Mouse (Mus musculus) c-Kit-positive CD71-negative TER-119-negative erythroid progenitor cells, embryonic 14.5 days (primary cell): ENCODE measurements around the gene Cnga2.
"Not testable (repeated sequence)": the region's sequence is repeated elsewhere in the genome, so short reads cannot be mapped to it uniquely, and the experiment has no call there.

Experiments
- DNase-seq: peaks from one replicate; pipeline ENCODE4 v3.0.0-alpha.2; 2013; ENCODE audit warnings: low read depth

Cnga2 gene

DNA sequence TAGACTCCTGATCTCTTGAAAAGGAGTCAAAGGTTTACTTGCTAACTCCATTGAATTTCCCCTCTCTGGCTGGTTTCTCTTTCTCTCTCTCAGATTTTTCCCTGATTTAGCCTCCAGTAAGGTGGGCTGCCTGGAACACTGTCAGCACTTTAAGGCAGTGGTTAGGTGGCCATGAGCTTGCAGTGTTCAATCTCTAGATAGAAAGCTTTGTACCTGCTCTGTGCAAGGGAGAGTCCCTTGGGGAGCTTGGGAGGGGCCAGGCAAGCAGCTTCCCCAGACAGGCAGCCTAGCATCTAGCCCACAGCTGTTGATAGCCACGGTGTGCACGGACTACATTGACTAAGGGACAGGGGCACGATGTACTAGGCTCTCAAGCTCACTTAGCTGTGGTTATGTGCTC lies at the start of gene Cnga2:
Cnga2 (plus strand) TSS at position 301 of the 400 bp plus-strand sequence.
- no peak for DNase-seq

DNA sequence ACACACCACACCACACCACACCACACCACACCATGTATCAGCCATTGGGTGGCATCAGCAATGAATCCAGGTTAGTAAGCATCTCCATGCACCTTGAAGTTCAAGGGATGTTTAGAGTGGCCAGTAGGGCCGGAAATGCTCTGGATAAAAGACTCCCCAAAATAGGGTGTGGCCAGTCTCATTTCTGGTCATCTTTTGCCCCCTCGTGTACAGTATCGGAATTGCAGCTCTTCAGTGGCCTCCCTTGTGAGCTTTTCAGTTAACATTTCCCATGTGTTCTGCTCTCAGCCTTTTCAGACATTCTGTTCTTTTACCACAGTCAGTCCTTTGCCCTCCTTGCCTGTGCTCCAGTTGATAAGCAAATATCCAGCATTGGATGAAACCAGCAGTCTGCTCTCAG lies 45.0 kb upstream of the Cnga2 start:
- DNase-seq, result peak; percentile 13

DNA sequence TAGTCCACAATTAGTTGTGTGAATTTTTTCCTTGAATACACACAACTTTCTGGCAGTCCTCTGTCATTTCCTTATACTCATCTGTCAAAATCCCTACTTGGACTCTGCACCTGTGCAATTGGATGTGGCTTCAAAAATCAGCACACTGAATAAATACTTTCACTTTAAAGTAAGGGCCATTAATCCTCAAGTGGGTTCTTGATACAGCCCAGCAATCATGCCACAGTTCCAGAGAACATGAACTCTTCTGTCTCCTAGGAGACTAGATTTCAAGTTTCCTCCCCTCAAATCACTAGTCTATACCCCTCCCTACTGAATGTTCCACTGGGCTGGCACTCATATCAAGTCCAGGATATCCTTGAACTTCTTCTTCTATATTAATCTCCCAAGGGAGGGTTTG lies 33.3 kb upstream of the Cnga2 start:
- no peak for DNase-seq

DNA sequence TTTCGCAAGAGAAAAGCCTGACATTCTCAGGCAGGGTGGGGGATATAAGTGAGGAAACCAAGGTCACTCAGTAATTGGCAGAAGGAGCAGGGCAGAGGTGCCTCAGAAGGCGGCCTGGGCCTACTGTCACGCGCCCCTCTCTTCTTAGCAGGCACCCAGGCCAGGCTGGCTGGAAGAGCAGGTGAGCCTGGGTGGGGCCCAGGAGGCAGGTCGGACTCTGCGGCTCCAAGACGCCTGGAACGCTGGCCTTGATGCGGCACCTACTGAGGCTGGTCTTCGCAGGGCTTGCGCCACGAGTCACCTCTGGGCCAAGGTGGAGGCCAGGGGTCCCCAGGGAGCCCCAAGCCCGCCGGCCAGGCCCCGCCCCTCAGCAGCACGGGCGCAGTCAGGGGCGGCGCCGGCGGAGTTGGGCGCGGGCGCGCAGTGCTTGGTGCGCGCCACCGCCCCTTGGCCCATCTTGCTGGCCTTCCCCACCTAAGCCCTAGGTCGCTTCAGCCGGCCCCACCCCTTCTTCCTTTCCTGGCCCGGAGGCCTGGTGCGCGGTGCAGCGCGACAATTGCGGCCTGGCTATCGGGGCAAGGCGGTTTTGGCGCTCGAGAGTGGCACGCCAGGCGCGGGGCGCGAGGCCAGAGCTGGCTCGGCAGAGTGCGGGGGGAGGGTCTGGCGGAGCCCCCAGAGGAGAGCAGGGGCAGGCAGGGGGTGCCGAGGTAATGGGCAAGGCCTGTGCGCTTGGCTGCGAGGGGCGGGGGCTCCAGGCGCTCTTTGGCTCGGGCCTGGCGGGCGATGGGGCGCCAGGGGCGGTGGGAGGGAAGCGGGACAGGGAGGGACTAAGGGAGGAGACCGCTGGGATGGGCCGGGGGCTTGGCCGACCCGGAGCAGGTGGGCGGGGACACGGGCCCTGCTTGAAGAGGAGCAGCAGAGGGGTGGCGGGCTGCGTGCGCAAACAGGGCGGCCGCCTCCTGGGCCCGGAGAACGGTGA lies 29.3 kb upstream of the Cnga2 start, which contains the start of gene Prrg3:
Prrg3 (plus strand) TSS at position 552 of the 979 bp plus-strand sequence.
- DNase-seq, result no peak

DNA sequence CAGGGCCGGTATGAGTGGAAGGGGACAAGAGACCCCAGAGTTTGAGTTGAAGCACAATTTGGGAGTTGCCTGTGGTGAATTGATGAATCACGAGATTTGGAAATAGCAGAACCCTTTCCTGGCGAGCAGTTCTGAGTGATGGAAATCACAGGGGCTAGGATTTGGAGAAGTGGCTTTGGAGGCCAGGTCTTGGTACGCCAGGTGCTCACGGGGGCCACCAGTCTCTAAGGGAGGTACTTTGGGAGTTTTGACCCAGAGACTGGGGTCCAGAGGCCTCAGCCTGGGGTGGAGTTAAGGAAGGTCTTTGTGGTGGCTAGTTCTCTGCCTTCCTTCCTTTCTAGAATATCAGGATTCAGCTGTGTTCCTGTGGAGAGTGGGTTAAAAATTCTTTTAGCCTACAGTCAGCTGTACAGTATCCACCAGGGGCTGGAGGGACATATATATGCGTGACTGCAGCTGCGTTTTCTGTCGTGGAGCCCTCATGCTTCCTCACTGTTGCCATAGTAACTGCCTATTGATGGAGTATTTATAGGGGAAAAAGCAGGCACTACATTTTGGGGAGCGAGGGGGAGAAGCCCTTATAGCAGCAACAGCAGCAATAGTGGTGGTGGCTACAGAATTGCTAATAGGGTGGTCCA lies 28.3 kb upstream of the Cnga2 start:
- DNase-seq, result no peak

DNA sequence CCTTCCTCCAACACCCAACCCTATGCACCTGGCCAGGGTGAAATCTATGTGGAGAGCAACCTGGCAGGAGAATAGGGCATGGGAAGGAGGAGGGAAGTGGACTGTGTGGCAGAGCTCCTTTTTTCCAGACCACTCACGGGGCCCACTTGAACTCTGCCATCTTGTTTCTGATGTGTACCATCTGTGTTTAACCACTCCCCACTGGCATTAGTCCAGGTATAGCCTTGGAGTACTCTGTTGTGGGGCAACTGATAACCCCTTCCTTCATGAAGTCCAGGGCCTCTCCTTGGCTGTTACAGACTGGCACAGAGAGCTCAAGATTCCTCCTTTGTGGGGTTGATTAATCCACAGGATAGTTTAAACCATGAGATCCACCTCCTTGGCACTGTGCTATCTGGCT lies 23.4 kb upstream of the Cnga2 start:
- DNase-seq, result no peak

DNA sequence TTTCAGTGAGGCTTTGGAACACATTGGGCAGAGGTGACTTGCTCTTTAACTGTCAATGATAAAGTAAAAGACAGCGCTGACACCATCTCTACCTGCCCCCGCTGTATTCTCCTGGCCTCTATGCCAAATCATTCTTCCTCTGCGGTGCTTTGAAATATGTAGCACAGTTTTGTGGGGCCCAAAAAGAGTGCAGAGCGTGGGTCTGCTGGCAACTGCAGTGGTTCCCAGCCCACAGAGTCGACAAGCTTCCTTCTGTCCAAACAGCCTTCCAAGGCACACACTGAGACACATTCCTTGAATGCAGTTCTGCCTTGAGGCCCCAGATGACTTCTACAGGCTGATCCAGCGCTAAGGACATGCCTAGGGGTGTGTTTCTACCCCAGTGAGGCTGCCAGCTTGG lies 22.8 kb upstream of the Cnga2 start:
- DNase-seq, result no peak

DNA sequence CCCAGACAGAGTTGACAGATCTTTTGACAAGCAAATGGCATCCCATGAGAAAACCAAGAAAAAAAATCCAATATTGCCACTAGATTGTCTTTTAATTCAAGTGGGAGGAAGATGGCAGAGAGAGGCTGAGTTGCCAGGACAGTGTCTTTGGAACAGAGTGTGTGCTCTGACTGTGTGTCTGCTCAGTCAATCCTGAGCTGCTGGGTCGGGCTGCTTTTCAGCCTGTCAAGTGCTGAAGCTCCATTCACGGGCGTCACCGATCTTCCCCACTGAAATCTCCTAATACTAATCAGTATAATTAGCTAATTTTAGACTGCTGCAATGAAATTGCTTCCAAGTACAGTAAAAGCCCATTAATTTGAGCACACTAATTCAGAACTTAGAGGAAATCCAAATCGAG lies 20.3 kb upstream of the Cnga2 start:
- no peak for DNase-seq

DNA sequence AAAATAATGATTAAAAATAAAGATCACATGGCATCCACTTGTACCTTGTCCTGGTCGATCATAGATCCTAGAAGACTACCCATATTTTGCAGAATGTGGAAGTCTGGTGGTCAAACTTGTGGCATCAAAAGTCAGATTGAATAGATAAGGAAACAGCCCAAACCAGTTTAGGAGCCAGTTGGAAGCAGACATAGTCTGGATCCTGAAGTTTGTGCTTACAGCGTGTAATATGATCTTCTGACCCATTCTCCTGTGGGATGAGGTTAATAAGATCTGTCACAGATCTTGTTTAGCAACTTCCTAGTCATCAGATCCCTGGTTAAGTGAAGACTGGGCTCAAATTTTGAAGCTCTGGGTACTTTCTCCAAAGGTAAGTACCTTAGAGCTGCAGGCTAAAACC lies 19.0 kb upstream of the Cnga2 start, which contains the start of gene Fate1:
Fate1 (plus strand) TSS at position 301 of the 400 bp plus-strand sequence.
- DNase-seq, result no peak

DNA sequence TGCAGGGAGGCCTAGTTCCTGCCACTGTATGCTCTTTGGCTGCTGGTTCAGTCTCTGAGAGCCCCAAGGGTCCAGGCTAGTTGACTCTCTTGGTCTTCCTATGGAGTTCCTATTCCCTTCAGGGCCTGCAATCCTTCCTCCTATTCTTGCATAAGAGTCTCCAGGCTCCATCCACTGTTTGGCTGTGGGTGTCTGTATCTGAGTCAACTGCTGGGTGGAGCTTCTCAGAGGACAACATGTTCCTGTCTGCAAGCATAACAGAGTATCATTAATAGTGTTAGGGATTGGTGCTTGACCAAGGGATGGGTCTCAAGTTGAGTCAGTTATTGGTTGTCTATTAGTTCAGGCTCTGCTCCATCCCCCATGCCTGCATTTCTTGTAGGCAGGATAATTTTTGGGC lies 14.0 kb upstream of the Cnga2 start:
- DNase-seq, result not testable (repeated sequence)

DNA sequence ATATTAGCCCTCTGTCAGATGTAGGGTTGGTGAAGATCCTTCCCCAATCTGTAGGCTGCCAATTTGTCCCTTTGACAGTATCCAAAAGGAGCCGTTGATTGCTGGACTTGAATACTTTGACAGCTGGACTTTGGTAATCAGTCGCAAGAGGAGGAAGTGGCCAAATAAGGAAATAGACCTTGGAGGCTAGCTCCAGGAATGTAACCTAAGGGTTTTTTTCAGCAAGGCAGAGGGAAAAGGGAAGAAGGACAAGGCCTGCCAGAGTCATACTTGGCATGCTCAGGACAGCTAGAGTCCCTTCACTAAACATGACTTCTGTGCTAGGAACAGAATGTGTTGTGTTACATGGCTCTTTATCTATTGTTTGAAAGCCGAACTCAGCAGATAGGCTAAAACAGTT lies 11.2 kb upstream of the Cnga2 start:
- DNase-seq, result no peak

DNA sequence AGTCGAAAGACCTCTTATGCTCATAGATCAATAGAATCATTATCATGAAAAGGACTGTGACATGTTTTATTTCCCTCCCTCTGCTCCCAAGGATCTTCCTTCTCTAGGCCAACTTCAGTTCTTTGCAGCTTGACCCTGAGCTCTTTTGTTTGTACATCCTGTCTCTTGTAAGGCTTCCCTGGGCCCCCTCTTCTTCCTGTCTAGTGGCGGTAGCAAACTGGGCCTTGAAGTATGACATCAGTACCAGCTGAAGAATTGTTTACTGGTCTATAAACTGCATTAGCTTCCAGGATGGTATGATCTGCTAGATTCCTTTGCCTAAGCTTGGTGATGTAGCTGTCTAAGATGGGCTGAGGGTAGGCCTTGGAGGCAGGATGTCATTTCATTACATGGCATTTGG lies 10.3 kb upstream of the Cnga2 start:
- no peak for DNase-seq

DNA sequence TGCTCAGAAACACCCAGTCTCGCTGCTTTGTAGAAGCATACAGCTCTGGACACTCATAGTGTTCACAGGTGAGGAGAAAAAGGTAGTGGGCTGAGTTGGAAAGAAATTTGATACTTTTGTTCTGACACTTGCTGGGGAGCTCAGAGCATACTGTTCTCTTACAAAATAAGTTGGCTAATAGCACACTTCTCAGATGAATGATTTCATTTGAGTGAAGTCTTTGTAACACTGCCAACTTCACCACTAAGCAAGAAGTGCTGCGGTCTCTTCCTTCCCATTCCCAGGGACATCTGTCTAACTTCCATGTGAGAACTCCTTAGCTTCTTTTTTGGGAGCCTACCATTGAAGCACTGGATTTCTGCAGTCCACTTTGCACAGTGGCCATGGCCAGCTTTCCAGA lies 8.4 kb upstream of the Cnga2 start:
- DNase-seq, result no peak

DNA sequence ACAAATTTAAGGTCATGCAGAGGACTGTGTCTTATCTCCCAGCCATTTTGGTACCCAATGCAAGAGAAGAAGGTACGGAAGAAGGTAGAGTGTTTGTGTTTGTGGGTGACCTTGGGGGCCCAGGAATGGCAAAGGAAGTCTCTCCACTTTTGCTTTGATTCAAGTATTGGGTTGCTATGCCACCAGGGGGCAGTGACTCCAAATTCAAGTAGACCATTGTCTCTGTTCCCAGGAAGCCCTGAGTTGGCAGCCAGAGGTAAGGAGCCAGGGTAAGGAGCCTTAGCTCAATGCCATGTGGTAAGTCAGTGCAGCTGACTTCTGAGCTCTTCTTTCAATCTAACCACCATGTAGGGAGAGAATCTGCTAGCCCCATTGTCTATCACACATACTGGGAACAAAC lies 7.9 kb upstream of the Cnga2 start:
- DNase-seq, result no peak

DNA sequence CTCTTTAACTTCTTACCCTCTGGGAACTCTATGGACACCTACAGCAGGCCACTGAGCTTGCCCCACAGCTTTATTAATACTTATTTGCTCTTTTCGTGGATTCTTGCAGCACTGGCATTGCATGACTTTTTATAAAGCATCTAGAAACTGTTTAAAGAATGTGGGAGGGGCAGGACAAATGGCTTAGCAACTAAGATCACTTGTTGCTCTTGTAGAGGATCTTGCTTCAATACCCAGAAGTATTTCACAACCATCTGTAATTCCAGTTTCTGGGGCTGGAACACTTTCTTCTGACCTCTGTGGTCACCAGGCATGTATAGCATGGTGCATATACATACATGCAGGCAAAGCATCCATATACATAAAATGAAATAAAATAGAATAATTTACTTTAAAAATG lies 4.3 kb downstream of the Cnga2 start:
- DNase-seq, result no peak

DNA sequence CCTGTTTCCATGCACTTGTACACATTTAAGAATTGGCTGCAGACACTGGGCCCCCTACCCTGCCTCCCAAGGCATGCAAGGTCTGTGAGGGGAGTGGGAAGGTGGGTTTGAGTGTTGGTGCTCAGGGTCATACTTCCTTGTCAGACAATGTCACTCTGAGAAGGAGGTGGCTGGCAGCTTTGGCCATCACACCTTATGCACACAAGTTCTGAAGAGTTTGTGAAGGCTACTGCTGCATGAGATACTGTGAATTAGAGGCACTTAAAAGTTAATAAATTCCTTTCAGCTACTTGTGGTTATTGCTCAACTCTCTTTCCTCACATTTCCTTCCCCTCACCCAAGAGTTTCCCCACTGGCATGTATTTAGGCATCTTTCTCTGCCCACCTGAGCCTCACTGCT lies 18.3 kb downstream of the Cnga2 start:
- no peak for DNase-seq

DNA sequence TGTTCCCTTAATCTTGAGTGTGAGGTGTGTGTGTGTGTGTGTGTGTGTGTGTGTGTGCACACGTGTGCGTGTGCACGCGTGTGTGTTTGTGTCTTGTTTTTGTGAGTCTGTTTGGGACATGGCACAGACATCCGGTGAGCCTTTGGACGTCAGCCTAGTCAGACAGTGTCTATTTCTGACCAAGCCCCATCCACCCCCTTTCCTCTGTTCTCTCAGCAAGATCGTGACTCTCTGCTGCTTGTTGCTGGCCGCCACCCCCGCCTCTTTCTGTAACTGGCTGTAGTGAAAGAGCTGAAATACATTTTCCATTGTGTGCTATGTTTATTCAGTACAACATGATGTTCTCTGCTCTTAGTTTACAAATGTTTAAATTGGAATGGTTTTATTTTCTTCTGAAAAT lies 20.6 kb downstream of the Cnga2 start:
- DNase-seq, result no peak

DNA sequence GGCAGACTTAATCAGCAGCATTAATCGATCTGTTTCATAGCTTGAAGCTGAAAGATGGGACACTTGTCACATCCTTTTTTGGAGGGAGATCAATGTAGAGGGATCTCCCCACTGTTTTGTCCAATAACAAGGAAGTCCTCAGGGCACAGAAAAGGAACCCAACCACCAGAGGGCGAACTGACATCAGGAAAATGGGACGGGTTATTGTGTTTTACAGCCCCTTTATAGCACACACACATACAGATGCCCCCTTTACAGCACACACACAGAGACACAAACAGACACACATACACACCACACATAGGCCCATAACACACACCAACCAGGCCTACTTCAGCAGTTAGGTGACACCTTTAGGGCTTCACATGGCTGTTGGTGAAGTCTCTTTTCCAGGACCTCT lies 21.2 kb downstream of the Cnga2 start:
- no peak for DNase-seq

DNA sequence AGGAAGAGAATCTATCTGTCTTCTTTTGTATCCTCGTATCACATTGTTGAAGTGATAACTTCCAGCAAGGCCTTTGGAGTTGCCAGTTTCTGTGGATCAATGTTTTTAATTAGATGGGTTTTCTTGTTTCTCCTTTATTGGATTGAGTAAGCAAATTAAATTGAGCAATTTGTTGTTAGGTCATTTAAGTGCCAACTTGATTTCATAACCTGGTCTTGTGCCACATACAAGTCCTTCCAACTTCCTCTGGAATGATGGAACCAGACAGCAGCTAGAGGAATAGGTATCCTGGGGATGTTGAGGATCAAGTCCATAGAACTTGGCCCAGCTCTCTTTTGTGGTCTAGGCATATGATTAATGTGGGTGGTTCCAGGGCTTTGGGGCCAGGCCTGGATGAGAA lies 30.6 kb downstream of the Cnga2 start:
- no peak for DNase-seq

DNA sequence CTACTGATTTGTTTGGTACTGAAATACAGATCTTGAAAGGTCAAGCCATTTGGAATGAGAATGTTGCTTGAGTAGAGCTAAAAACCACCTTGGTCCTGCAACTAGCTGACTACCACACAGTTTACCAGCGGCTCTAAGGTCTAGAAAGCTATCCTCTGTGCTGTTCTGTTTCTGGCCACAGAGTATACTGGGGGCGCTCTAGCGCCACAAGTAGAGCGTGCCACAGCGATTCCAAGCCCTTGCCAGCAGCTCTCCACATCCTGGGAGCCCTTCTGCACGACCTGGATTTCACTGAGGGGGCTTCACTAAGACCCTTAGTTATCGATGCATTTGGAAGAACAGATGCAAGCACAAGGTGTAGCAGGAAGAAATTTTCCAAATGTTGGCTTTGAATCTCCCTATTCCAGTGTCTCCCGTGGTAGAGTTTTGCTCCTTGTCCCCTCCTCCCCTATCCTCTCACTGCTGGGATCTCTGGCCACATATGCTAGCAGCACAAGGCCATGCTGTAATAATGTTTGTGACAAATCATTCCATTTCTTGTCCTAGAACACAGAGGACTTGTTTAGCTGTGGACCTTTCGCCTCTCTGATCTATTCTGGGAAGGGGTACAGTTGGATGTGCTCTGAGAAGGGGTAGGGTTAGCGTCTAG lies 31.2 kb downstream of the Cnga2 start:
- no peak for DNase-seq

DNA sequence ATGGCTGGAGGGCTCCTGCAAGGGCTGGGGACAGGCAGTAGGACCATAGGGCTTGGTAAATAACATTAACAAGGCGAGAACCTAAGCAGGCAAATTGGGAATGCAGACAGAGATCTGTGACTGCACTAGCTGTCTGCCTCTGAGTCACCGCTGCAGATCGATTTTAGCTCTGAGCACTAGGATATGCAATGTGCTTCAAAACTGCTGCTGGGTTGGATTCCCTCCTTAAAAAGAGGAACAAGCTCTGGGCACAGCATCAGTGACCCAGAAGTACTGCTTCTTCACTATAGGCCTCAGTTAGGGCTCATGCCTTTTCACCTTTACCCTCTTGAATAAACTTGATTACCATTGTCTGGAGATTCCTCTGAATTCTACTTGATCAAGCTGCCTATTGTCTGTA lies 31.9 kb downstream of the Cnga2 start:
- DNase-seq, result no peak

DNA sequence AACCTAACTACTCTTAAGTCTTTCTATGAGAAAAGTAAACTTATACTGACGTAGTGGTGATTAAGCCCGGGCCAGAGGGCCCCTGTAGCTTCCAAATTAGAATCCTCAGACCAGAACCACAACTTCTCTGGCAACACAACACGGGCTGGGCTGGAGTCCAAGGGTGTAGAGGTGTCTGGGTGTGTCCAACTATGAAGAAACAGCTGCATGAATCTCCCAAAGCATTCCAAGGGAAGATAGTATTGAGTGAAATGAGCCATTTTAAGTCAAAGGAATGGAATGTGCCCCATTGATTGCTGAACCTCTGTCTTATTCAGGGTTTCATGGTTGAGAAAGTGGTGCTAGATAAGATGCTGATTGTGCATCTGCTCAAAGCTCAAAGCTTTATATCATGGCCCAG lies 52.4 kb downstream of the Cnga2 start:
- DNase-seq, result no peak

DNA sequence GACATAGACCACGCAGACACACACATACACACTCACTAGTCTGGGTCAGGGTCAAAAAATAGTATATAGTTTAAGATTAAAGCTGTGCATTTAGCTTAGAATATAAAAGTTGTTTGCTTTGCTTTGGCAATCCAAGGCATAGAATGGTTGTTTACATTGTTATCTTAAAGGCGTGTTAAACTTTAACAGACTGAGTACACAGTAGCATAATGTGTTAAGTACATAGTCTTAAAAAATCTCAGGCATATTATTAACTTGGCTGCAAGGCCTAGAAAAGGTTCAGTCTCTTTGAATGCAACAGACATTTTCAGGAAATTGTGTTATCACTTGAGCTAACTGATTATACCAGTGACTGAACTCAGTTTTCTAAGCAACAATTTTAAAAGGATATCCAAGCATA lies 56.3 kb downstream of the Cnga2 start:
- DNase-seq, result no peak
